Comparison of ENCODE assay signal across 14 mouse cellular contexts in the genomic region with DNA sequence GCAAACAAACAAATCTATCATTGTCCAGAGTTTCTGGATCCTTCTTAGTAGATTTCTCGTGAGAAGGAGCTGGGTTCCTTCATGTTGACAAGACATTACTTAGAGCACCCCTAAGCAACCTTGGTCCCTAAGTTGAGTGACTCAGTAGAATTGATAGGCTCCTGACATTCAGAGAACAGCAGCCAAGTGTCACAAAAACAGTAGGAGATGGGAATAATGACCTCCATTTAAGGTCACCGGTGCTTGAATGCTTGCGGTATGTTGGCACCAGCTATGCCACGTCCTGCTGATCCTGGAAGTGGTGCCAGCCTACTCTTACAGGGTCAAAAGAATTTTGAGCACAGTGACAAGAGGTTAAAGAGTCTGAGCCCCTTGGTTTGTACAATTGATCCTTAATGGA.
DNase-seq lines count a peak whose midpoint lies in the region.
"Had no signal": no experiment of that assay in that cellular context is flagged by ENCODE, and none has a peak within 500 bp of the region (broad histone marks: within the 10 kb centered on the region; RNA-seq: fewer than 3 reads in every experiment).

No protein-coding gene starts in this region.

- peak; percentile 47 for DNase-seq in adrenal gland, adult 2 months
- DNase-seq in adrenal gland, postnatal 25 days: no peak
- peak; percentile 55 to 66 for DNase-seq in cerebellum, postnatal 10 days
- no peak for DNase-seq in cerebellum, adult 11-12 months
- peak; percentile 34 to 35 for DNase-seq in lung, adult 18-20 months
- no peak for DNase-seq in lung, postnatal 10 days
- DNase-seq in Muller cell, postnatal 12 days (ENCODE audit: inconsistent ontology term): peak; percentile 81
- DNase-seq in thymus, postnatal 14 days: no peak
- DNase-seq: B cell, adult 2 months; embryo, embryonic 11 days; gastrocnemius, postnatal 36 days; heart, adult 18-20 months; heart, postnatal 14 days; kidney, adult 11 months had no signal

Comparison
In these comparisons a context has a peak if more than half of its experiments do, and no peak if none do; other contexts are left out.
1. DNase-seq: peak in adrenal gland, adult 2 months (single experiment), cerebellum, postnatal 10 days (2 of 2), lung, adult 18-20 months (2 of 2) and Muller cell, postnatal 12 days (single experiment); none in adrenal gland, postnatal 25 days (single experiment), cerebellum, adult 11-12 months (single experiment), lung, postnatal 10 days (single experiment) and thymus, postnatal 14 days (single experiment).